Mouse (Mus musculus): ENCODE data around the gene Gm49510.

DNA sequence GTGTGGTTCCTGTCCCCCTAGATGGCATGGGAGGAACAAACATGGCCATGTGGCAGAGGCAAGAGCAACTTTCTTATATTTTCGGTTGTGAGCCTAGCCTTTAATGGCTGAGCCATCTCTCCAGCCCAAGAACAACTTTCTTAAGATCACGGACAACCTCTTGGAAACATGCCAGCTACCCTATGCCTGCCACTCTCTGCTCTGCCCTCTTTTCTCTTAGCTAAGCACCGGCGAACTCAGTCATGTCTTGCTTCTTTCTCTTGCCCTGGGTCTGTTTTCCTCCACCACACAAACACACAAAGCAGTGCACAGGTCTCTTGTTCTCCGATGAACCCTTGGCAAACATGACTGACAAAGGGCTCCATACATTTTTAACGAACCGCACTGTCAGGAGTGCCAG, 46.8 kb downstream of the Gm49510 start:
- no peak for TF ChIP-seq POLR2A (IDR thresholded peaks at IDR 0.05; ENCODE audit: borderline replicate concordance, extremely low read depth, low read depth, low read length)
- TF ChIP-seq CTCF (IDR thresholded peaks at IDR 0.05; ENCODE audit: insufficient read depth, low read length), result no peak

All from lung, adult 2 months (tissue).